Mouse (Mus musculus) brain, embryonic 14.5 days (tissue): ENCODE measurements around the gene Hspa1a.

Source experiments
- CTCF ChIP-seq: fragments of 200-500 bp; IDR thresholded peaks from 2 replicates; pipeline ENCODE4 v1.5.1; 2012; ENCODE audit warnings: inconsistent platforms, mild to moderate bottlenecking, moderate library complexity, borderline replicate concordance; ENCODE audit not compliant: insufficient read depth, insufficient read length; ENCODE audit errors: extremely low read depth
- POLR2A ChIP-seq: fragments of 200-500 bp; IDR thresholded peaks from 2 replicates; pipeline ENCODE4 v1.6.1; 2012; ENCODE audit warnings: mild to moderate bottlenecking, inconsistent platforms, borderline replicate concordance; ENCODE audit not compliant: poor library complexity, insufficient read depth, insufficient read length, severe bottlenecking; ENCODE audit errors: extremely low read depth

DNA sequence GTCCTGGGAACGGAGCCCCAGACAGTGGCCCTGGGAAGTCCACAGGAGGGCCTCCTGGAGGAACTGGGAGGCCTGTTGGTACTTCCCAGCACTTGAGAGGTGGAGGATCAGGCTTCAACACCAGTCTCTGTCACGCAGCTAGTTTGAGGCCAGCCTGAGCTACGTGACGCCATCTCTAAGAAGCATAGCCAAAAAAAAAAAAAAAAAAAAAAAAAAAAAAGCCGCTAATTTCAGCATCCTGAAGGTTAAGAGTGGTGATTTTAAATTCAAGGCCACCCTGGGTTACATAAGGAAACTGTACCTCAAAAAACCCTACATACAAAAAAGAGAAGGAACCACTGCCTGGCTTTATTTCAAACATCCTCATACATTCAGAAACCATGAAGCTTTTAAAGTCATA lies 47.7 kb downstream of the Hspa1a start:
- TF ChIP-seq POLR2A (no peak), CTCF (no peak)
